Mouse (Mus musculus): Measurements from ENCODE around the gene Dhrs7.
A peak's percentile ranks its signal among the peaks of the same experiment; 100 is the strongest.
"Not testable (repeated sequence)": the region's sequence is repeated elsewhere in the genome, so short reads cannot be mapped to it uniquely, and the experiment has no call there.

Gene Dhrs7

GRCm38 (mm10) chr12:72664735-72665337, at the start of gene Dhrs7:
Gene Dhrs7, minus strand, starts transcription at chr12:72664909.
- peak; percentile 93 for DNase-seq (ENCODE audit: low read depth, low spot score)

DNA sequence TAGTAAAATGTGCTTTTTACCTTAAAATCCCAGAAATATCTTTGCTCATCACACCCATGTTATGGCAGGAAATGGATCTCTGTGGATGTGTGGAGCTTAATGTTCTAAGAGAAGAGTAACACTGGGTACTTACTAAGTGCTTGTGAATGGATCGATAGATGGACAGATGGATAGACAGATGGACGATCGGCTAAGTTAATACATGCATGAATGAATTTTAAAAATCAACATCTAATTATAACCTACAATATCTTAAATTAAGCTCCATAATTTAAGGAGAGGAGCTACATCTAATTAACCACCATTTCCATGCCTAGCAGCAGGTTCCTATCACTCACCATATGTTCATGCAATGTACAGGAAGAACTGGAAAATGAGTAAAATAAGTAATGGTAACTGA, 45.3 kb upstream of the Dhrs7 start:
- peak; percentile 27 for DNase-seq (ENCODE audit: low read depth, low spot score)

- no peak for DNase-seq (ENCODE audit: low read depth, low spot score)
Observed at GRCm38 (mm10) chr12:72704068-72704467, 39.4 kb upstream of the Dhrs7 start.

DNA sequence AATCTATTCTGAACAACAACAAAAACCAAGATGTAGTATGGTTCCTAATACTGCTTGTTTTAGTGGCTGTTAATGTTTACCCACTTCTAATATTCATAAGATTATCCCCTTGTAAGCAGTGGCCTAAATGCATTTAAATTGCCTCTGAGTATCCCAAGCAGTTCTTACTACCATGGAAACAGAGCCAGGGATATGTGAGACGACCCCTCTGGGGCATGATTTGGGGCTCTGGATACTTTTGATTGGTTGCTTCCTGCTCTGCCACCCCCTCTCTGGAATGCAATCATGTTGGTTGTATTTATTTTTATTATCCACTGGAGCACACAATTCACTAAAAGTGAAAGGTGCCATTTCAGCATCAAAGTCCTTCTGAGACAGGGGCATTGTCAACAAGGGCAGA, 35.3 kb upstream of the Dhrs7 start:
- no peak for DNase-seq (ENCODE audit: low read depth, low spot score)

DNA sequence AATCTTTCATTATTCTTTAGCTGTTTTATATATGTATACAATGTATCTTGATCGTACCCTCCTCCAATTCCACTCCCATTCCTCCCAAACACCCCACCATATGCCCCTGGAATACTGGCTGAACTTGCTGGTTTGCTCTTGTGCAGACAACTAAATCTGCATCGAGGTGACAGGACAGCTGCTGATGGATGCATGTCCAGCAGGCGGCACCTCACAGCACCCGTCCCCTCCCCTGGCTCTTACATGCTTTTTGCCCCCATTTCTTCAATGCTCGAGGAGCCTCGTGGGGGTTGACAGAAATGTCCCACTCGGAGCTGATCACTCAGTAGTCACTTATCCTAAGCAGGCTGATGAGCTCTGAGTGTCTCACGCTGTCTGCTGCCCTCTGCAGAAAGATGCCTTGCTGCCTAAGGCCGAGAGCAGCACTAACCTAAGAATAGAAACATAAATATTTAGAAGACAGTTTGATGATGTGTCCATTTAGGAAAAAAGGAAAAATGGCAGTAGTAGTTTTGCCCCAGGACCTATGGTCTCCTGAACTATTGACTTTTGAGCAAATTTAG, 30.3 kb upstream of the Dhrs7 start:
- peak; percentile 7 for DNase-seq (ENCODE audit: low read depth, low spot score)

- DNase-seq (ENCODE audit: low read depth, low spot score): no peak
Observed at GRCm38 (mm10) chr12:72694438-72694837, 29.7 kb upstream of the Dhrs7 start.

- DNase-seq (ENCODE audit: low read depth, low spot score): peak; percentile 78
Observed at GRCm38 (mm10) chr12:72693895-72694294, 29.2 kb upstream of the Dhrs7 start.

DNA sequence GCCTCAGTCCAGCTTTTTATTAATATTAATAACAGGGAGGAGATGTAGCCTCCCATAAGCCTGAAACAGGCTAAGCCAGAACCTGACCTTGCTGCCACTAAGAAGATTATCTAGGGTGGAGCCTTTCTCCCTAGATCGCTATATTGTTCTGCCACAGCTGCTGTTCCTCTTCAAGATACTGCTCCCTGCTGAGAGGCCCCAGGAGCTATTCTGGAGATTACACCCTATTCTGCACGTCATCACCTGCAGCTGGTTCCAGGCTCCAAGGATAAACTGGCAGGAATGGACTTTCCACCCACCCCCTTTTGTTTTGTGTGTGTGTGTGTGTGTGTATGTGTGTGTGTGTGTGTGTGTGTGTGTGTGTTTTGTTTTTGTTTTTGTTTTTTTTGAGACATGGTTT, 23.6 kb upstream of the Dhrs7 start:
- DNase-seq (ENCODE audit: low read depth, low spot score): not testable (repeated sequence)

DNA sequence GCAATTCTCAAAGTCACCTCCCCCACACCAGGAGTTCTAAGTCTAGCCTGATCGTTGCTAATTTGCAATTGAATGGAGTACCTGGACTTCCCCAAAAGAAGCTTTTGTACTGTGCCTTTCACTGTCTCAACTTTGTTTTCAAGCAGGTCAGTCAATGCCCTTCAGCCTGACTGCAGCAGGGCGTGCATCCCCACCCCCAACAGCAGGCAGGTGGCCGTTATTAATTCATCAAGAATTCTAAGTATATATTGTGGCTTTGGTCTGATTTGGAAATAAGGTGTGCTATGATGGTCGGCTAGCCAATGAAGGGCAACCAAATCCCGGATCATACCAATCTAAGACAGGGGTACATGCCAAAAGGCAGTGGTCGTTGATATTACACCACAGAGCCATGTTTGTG, 23.0 kb upstream of the Dhrs7 start:
- DNase-seq (ENCODE audit: low read depth, low spot score): not testable (repeated sequence)

DNA sequence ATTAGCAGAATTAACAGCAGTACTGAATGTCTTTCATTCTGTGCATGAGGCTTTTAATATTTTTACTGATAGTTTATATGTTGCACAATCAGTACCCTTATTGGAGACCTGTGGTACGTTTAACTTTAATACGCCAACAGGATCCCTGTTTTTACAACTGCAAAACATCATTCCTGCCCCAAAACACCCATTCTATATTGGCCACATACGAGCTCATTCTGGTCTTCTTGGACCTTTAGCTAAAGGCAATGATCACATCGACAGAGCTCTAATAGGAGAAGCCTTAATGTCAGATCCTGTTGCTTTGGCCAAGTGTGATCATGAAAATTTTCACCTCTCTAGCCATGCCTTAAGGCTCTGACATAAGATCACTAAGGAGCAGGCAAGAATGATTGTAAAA, 21.9 kb upstream of the Dhrs7 start:
- not testable (repeated sequence) for DNase-seq (ENCODE audit: low read depth, low spot score)

DNA sequence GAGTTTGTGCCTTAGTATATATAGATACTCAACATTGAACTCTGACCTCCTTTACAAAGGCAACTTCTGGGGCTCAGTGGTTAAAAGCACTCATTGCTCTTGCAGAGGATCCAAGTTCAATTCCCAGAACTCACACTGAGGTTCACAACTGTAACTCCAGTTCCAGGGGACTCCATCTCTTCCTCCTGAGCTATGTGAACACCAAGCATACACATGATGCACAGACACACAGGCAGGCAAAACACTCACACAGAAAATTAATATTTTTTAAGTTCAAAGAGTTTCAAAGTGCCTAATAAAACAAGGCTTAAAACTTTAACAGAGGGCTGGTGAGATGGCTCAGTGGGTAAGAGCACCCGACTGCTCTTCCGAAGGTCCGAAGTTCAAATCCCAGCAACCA, 18.9 kb upstream of the Dhrs7 start:
- DNase-seq (ENCODE audit: low read depth, low spot score): no peak

DNA sequence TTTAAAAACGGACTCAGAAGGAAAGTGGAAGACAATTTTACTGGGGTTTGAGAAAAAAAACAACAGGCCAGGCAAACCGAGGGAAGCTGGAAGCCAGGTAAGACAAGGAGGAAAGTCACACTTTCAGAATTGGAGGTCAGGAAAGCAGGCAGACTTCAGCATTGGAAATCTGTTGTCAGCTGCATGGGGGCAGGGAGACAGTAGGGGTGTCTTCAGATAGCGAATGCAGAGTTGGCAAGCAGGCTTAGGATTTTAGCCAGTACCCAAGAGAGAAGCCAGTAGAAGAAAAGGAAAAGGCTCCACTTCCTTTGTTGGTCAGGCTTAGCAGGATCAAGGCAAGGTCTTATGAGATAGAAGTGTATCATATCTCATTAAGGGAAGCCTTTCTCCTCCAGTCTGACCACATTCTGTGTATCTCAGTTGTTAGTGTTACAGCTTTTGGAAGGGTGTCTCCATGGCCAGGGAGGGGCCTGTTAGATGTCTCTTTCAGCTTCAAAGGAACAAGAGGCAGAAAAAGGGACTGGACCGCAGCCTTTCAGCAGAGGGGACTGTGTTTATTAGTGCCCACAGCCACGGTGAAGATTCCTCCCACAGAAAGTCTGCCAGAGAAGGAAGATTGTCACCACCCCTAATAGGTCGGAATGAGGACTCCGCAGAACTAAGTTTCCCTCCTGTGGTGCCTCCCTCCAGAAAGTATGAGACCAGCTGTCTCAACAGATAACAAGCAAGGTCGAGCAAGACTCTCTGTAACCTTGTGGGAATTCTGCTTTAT, 18.0 kb upstream of the Dhrs7 start:
- DNase-seq (ENCODE audit: low read depth, low spot score): no peak

- no peak for DNase-seq (ENCODE audit: low read depth, low spot score)
Observed at GRCm38 (mm10) chr12:72681919-72682318, 17.2 kb upstream of the Dhrs7 start.

DNA sequence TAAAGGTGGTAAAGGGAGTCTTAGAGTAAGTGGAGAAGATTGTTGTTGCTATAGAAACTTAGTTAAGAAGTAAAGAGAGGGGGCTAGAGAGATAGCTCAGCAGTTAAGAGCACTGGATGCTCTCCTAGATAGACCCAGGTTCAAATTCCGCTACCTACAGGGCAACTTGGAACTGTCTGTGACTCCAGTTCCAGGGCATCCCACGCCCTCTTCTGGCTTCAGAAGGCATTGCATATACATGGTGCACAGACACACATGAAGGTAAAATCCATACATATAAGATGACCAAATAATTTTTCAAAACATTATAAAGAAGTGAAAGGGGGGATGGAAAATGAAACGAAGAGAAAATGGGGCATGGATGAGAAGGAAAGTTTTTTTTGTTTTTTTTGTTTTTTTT, 14.9 kb upstream of the Dhrs7 start:
- no peak for DNase-seq (ENCODE audit: low read depth, low spot score)

DNA sequence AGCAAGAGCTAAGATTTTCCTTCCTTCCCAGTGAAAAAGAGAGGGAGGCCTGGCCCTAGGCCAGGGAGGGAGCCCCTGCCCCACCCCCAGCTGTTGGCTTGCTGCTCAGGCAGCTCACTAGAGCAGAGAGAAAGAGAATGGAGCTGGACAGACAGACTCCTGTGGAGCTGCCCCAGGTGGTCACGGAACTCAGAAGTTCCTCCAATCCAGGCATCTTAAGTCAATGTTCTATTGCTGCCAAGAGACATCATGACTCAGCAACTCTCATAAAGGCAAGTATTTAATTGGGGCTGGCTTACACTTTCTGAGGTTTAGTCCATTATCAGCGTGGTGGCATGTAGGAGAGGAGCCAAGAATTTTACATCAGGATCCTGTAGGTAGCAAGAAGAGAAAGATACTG, 10.1 kb upstream of the Dhrs7 start:
- DNase-seq (ENCODE audit: low read depth, low spot score): peak; percentile 10

DNA sequence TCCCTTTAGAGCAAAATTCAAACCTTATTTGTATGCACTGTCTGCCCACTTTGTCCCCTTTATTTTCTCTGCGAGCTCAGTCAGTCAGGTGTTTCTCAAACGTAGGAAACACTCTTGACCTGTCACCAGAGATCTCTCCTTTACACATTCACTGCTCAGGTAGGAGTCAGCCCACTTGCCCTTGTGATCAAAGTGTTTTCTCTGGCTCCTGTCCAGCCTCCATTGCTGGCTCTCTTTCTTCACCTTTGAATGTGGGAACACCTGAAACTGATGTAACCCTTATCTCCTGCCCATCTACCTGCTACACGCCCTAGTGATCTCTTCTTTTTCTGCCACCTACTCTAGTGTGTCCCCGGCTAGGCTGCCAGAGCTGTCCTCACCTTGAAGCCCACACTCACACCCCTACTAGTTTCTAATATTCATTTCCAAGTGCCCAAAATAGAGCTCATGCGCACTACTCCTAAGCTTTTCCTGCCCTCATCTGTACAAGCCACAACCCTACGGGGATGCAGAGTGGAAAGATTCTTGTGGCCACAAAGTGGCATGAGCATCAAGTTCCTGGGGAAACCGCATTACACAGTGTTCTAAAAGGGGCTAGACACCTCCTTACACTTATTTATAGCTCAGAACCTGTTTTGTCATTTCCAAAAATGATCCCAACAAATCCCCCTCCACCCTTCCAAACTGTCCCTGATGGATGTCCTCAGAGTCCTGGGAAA, 9.5 kb upstream of the Dhrs7 start:
- DNase-seq (ENCODE audit: low read depth, low spot score): no peak

DNA sequence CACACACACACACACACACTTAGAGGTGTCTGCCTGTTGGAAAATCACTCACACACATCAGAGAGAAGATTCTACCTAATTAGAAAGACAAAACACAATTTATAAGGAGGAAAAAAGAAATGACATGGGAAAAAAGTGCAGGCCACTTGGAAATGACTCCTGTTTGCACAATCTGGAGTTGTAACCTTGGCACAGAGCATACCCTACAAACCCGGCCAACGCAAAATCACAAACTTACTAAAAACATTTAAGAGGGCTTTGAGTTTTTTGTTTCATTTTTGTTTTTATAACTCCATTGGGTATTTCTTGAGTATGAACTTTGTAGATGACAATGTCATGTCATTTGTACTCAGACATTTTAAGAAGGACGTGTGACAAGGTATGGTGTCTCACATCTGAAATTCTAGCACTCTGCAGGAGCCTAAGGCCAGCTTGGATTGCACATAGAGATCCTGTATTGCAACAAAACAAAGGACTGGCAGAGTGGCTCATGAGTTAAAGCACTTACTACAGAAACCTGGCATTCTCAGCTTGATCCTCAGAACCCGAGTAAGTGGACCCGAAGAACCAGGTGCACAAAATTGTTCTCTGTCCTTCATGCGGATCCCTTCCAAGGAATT, 6.9 kb upstream of the Dhrs7 start:
- DNase-seq (ENCODE audit: low read depth, low spot score): no peak

- no peak for DNase-seq (ENCODE audit: low read depth, low spot score)
Observed at GRCm38 (mm10) chr12:72670921-72671320, 6.2 kb upstream of the Dhrs7 start.

GRCm38 (mm10) chr12:72667868-72668469, 3.3 kb upstream of the Dhrs7 start:
- DNase-seq (ENCODE audit: low read depth, low spot score): no peak

DNA sequence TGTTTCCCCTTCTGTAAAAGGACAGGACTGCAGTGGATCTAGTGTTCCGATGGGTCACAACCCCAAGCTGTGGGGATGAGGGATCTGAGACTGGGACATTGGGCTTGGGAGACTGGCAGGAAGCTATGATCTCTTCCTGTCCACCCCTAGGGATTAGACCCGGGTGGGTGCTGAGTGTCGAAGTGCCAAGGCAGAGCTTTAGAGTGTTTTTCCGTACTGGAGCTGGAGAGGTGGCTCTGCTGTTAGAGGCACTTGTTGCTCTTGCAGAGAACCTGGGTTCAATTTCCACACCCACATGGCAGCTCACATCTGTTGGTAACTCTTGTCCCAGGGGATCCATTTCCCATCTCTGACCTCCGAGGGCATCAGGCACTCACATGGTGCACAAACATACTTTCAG, 1.3 kb upstream of the Dhrs7 start:
- no peak for DNase-seq (ENCODE audit: low read depth, low spot score)

GRCm38 (mm10) chr12:72664020-72664734, 532 bp downstream of the Dhrs7 start:
- peak; percentile 61 for DNase-seq (ENCODE audit: low read depth, low spot score)

Measured in brain, adult 2 months (tissue).